Mouse (Mus musculus) adrenal gland, adult 2 months (tissue): ENCODE measurements around the gene Palld. TPM values are rescaled to one million over a fixed set of nuclear protein-coding genes. Genes with fewer than 3 reads are reported as not detected.

Experiments used
- DNase-seq: peaks from one replicate; pipeline ENCODE4 v3.0.0; 2021
- polyA plus RNA-seq: library from polyadenylated mRNA; depleted of rRNA; stranded (reverse); fragments of >200 nt; gene quantifications from 2 replicates; pipeline ENCODE4 v1.2.3, GENCODE M21; 2012
- total RNA-seq, 2 experiments: library from RNA; stranded (reverse); gene quantifications; 2 replicates each; pipeline ENCODE4 v1.2.3; 2021

Gene Palld
- total and polyA plus RNA-seq, 3 experiments = 30.5 to 40.6 (median 35.8) TPM

- no peak for DNase-seq
Observed at GRCm38 (mm10) chr8:61774161-61774560, 128.3 kb downstream of the Palld start.

GRCm38 (mm10) chr8:61773595-61774088 is 128.8 kb downstream of the Palld start:
- no peak for DNase-seq

- no peak for DNase-seq
Observed at GRCm38 (mm10) chr8:61771328-61771727, 131.2 kb downstream of the Palld start.

GRCm38 (mm10) chr8:61769340-61769879 is 133.1 kb downstream of the Palld start:
- DNase-seq = no peak

- no peak for DNase-seq
Observed at GRCm38 (mm10) chr8:61760190-61760578, 142.3 kb downstream of the Palld start.

GRCm38 (mm10) chr8:61759327-61760189 is 142.9 kb downstream of the Palld start:
- DNase-seq = peak; percentile 49

GRCm38 (mm10) chr8:61758686-61759326 is 143.7 kb downstream of the Palld start:
- no peak for DNase-seq

GRCm38 (mm10) chr8:61756971-61757965 is 145.2 kb downstream of the Palld start:
- no peak for DNase-seq

- DNase-seq = peak; percentile 25
Observed at GRCm38 (mm10) chr8:61755186-61755585, 147.3 kb downstream of the Palld start.

- DNase-seq = no peak
Observed at GRCm38 (mm10) chr8:61747070-61747469, 155.4 kb downstream of the Palld start.

- no peak for DNase-seq
Observed at GRCm38 (mm10) chr8:61745181-61745980, 157.1 kb downstream of the Palld start.

GRCm38 (mm10) chr8:61743764-61744562 is 158.5 kb downstream of the Palld start:
- DNase-seq = no peak

GRCm38 (mm10) chr8:61737465-61737864 is 165.0 kb downstream of the Palld start:
- no peak for DNase-seq

- no peak for DNase-seq
Observed at GRCm38 (mm10) chr8:61736739-61737243, 165.7 kb downstream of the Palld start.

- DNase-seq = no peak
Observed at GRCm38 (mm10) chr8:61736117-61736516, 166.4 kb downstream of the Palld start.

GRCm38 (mm10) chr8:61734164-61734563 is 168.3 kb downstream of the Palld start:
- no peak for DNase-seq

GRCm38 (mm10) chr8:61732184-61732583 is 170.3 kb downstream of the Palld start:
- DNase-seq = no peak

- no peak for DNase-seq
Observed at GRCm38 (mm10) chr8:61731306-61732088, 171.0 kb downstream of the Palld start.

GRCm38 (mm10) chr8:61730669-61731068 is 171.8 kb downstream of the Palld start:
- DNase-seq = no peak
